Mouse (Mus musculus) lung, postnatal 0 days (tissue): ENCODE measurements around the gene Anpep. TPM values are rescaled to one million over a fixed set of nuclear protein-coding genes. Genes with fewer than 3 reads are reported as not detected.
A peak's percentile ranks its signal among the peaks of the same experiment; 100 is the strongest.

ENCODE experiments used
- ATAC-seq: fragments of 200-750 bp; cut with Nextera tagmentation; 2 replicates; pipeline ENCODE4 v1.8.0; 2017; ENCODE audit warnings: moderate library complexity
- DNase-seq: peaks from one replicate; pipeline ENCODE4 v3.0.0-alpha.2; 2016; ENCODE audit warnings: low spot score
- H3K27ac ChIP-seq: fragments of 300-500 bp; sonication (generic); 2 replicates; pipeline ENCODE4 v1.5.1; 2014; ENCODE audit warnings: antibody characterized with exemption, mild to moderate bottlenecking, low read length, mixed read lengths
- H3K27me3 ChIP-seq: fragments of 300-500 bp; sonication (generic); replicated peaks from 2 replicates; pipeline ENCODE4 v1.6.1; 2014; ENCODE audit warnings: low read length, mixed read lengths; ENCODE audit not compliant: insufficient read depth
- H3K36me3 ChIP-seq: fragments of 300-500 bp; sonication (generic); 2 replicates; pipeline ENCODE4 v1.6.1; 2014; ENCODE audit warnings: low read length, mixed read lengths; ENCODE audit not compliant: insufficient read depth
- H3K4me1 ChIP-seq: fragments of 300-500 bp; sonication (generic); 2 replicates; pipeline ENCODE4 v1.6.1; 2014; ENCODE audit warnings: antibody characterized with exemption, low read depth, low read length, mixed read lengths; ENCODE audit not compliant: insufficient read depth
- H3K4me2 ChIP-seq: fragments of 300-500 bp; sonication (generic); replicated peaks from 2 replicates; pipeline ENCODE4 v1.6.1; 2014; ENCODE audit warnings: low read depth, mild to moderate bottlenecking, low read length, moderate library complexity, mixed read lengths
- H3K4me3 ChIP-seq: fragments of 300-500 bp; sonication (generic); 2 replicates; pipeline ENCODE4 v1.5.1; 2014; ENCODE audit warnings: low read depth, low read length
- H3K9ac ChIP-seq: fragments of 300-500 bp; sonication (generic); replicated peaks from 2 replicates; pipeline ENCODE4 v1.6.1; 2014; ENCODE audit warnings: low read depth, mild to moderate bottlenecking
- H3K9me3 ChIP-seq: fragments of 300-500 bp; sonication (generic); 2 replicates; pipeline ENCODE4 v1.6.1; 2016; ENCODE audit warnings: low read length, mixed read lengths
- CTCF ChIP-seq: IDR thresholded peaks from 2 replicates; pipeline ENCODE4 v1.5.1; 2016; ENCODE audit warnings: antibody characterized with exemption, mild to moderate bottlenecking
- EP300 ChIP-seq: IDR thresholded peaks from 2 replicates; pipeline ENCODE4 v1.6.1; 2016; ENCODE audit warnings: antibody characterized with exemption, mild to moderate bottlenecking, control low read depth
- WGBS: fragments of 180-500 bp; shearing (Covaris S2); extraction: QIAGEN DNeasy Blood & Tissue Kit; methylation state at CpG from one replicate; pipeline ENCODE4 v1.1.7; 2014; 5-methylcytosine and 5-hydroxymethylcytosine counted together
- polyA plus RNA-seq: library from polyadenylated mRNA; unstranded; fragments of >200 nt; fragmentation: Nextera tagmentation; extraction: Ambion mirVana; gene quantifications from 2 replicates; pipeline ENCODE4 v1.2.1, GENCODE M21; 2015

Gene Anpep
- polyA plus RNA-seq, 1 experiment from 2014 or later, result 11.6 TPM

DNA sequence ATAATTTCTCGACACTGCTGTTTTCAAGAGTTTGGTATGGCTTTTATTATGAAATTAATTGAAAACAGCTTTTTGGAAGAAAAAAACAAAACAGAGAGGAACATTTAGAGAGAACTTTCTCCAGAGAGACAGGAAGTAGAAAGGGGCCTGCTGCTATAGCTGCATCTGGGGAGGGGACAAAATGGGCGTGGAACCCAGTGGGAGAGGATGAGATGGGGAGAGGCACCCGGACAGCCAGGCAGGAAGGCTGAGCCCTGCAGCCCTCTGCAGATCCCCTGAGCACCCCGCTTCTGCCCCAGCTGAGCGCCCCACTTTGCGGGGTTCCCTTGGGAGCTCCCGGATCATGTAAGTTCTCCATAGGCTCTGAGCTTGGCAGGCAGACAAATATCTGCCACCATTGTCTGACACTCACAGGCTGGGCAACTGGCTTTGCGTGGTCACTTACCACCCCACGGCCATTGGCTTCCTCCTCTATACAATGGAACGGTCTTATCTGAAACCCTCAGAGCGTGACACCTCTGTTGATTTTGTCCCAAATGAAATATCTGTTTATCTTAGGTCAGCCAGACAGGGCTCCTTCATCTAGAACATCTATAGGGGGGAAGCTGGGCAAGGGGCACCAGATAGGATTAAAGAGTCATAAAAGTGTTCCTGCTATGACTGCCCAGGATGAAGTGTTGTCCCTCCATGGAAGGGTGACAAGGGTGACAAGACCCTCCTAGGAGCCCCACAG is 2.5 kb downstream of the Anpep start:
- no peak overlapping the region for H3K9ac ChIP-seq
- H3K9me3 ChIP-seq, result no peaks in the 10 kb centered on the region
- no peaks in the 10 kb centered on the region for H3K36me3 ChIP-seq
- ATAC-seq, result 0 out of 2 replicates have a peak, but pooled peaks have one; percentile 19
- H3K4me1 ChIP-seq, result no peaks in the 10 kb centered on the region
- no peak overlapping the region for H3K4me2 ChIP-seq
- H3K27ac ChIP-seq, result no peak overlapping the region
- DNase-seq, result peak; percentile 23
- no peaks in the 10 kb centered on the region for H3K27me3 ChIP-seq
- 37% methylated on average over 11 of the region's 11 CpGs for WGBS
- no peak overlapping the region for H3K4me3 ChIP-seq
- no peak for TF ChIP-seq EP300
- no peak for TF ChIP-seq CTCF

DNA sequence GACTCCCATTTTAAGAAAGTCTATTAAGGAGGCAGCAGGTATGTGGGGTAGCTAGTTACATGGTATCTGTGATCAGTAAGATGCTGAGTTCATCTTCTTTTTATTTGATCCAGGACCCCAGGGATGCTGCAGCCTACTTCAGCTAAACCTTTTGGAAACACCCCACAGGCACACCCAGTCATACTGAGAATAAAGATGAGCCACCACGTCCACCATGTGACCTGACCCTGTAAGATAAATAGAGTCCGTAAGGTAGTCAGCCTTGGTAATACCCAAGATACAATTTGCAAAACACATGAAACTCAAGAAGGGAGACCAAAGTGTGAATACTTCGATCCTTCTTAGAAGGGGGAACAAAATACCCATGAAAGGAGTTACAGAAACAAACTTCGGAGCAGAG is 4.6 kb downstream of the Anpep start:
- 79% methylated on average over 4 of the region's 4 CpGs for WGBS
- no peaks in the 10 kb centered on the region for H3K4me1 ChIP-seq
- no peak overlapping the region for H3K4me2 ChIP-seq
- no peaks in the 10 kb centered on the region for H3K9me3 ChIP-seq
- DNase-seq, result no peak
- H3K27me3 ChIP-seq, result no peaks in the 10 kb centered on the region
- H3K27ac ChIP-seq, result no peak overlapping the region
- H3K9ac ChIP-seq, result no peak overlapping the region
- no peaks in the 10 kb centered on the region for H3K36me3 ChIP-seq
- no peak for ATAC-seq
- TF ChIP-seq CTCF (no peak), EP300 (no peak)
- H3K4me3 ChIP-seq, result no peak overlapping the region

DNA sequence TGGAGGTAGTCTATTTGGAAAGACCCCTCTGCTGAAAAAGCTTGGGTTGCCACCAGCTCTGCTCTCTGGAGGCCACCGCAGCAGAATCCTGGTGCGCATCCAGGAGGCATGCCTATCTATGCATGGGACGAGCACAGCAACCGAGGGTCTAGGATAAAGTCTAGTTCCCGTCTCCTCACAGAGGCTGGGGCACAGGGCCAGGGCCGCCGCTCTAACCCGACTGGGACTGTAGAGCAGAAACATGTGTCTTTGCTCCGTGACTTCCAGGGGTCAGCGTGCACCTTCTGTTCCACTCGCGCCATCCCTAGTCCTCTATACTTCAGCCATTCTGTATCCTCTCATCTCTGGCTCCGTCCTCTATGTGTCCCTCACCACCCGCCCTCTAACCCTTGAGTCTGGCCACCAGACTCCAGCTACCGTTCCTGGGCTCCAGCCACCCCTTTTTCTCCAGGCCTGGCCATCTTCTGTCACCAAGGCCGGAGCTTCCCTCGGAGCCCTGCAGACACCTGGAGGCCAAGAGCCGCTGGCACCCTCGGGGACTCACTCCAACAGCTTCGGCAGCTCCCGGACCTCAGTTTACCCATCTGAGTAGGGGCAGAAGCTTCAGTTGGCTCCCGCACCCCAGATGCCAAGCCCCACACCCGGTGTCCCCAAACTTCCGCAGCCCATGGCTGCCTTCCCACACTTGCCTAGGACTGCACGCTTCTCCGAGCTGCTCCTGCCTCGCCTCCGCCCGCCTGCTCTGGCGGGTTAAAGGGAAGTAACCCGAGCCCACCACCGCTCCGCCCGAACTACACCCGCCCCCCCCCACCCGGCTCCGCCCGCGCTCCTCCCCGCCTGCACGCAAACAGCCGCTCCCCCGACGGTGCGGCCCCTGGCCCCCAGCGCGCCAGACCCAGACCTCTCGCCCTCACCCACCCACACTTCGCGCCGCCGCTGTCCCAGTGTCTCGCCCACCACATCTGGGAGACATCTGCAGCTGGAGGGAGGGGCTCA is 13.1 kb downstream of the Anpep start:
- peak overlapping the region; percentile 19; the same call in 1 of the 2 replicates for H3K9ac ChIP-seq
- peak overlapping the region; percentile 64 for H3K4me2 ChIP-seq
- H3K36me3 ChIP-seq, result no peaks in the 10 kb centered on the region
- TF ChIP-seq CTCF (no peak), EP300 (no peak)
- WGBS, result 11% methylated on average over 50 of the region's 53 CpGs
- peak; percentile 60 for DNase-seq
- 0 out of 2 replicates have a peak, but pooled peaks cover 4% of the 10 kb centered on the region for H3K27me3 ChIP-seq
- ATAC-seq, result peak; percentile 70
- peak overlapping the region; percentile 39 for H3K4me3 ChIP-seq
- no peak overlapping the region for H3K27ac ChIP-seq
- H3K4me1 ChIP-seq, result no peaks in the 10 kb centered on the region; the same call in 1 of the 2 replicates
- no peaks in the 10 kb centered on the region for H3K9me3 ChIP-seq

DNA sequence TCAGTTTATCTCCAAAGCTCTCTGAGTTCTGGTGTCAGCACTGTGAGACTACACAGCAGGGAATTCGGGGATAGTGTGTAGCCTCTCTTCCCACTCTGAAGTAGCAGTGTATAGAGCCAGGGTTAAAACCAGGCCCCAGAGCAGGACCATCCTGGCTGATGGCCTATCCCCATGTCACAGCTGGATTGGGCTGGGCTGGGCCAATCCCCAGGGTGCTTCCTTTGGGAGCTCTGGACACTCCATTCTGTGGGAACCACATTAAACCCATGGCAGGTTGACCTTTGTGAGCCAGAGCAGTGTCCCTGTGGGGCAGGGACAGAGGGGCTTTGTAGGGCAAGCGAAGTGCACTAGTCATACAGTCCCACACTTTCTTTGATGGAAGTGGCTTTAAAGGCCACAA is 14.5 kb downstream of the Anpep start:
- H3K27me3 ChIP-seq, result 0 out of 2 replicates have a peak, but pooled peaks cover 4% of the 10 kb centered on the region
- 78% methylated on average over 2 of the region's 2 CpGs for WGBS
- DNase-seq (no peak), ATAC-seq (no peak)
- no peak overlapping the region for H3K4me3 ChIP-seq
- no peaks in the 10 kb centered on the region for H3K9me3 ChIP-seq
- no peak for TF ChIP-seq CTCF
- TF ChIP-seq EP300, result no peak
- H3K36me3 ChIP-seq, result no peaks in the 10 kb centered on the region
- no peaks in the 10 kb centered on the region; the same call in 1 of the 2 replicates for H3K4me1 ChIP-seq
- H3K4me2 ChIP-seq, result no peak overlapping the region
- no peak overlapping the region for H3K9ac ChIP-seq
- no peak overlapping the region for H3K27ac ChIP-seq

DNA sequence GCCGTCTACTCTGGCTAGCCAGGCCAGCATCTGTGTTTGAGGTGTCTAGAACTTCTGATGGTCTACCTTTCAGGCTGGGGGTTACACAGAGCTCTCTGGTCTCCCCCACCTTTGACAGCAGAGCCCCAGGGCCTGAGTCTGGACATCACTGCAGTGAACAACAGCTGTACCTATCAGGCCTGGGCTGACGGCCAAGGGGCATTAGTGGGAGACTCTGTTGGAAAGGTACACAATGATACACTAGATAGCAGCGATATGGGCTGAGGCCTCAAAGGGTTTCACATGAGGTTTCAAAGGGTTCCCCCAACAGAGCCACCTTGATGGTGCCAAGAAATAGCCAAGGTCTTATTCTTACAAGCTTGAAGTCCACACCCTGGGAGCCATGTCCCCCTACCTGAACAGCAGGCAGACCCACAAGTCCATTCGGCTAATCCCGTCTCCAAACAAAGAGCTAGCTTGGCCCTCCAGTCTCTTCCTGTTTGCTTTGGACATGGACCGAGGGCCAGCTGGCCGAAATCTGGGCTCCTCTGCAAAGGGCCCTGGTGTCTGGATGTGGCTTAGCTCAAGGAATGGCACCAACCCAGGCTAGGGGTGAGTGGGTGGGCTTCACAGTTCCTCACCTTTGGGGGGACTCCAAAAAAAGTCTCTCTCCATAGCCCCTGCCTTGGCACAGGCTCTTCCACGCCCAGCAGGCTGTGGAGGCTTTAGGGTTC is 16.6 kb downstream of the Anpep start:
- Histone ChIP-seq H3K36me3 (no peaks in the 10 kb centered on the region), H3K27me3 (0 out of 2 replicates have a peak, but pooled peaks cover 4% of the 10 kb centered on the region), H3K4me2 (no peak overlapping the region), H3K27ac (no peak overlapping the region), H3K9me3 (no peaks in the 10 kb centered on the region), H3K9ac (no peak overlapping the region), H3K4me1 (no peaks in the 10 kb centered on the region; the same call in 1 of the 2 replicates), H3K4me3 (no peak overlapping the region)
- DNase-seq (no peak), ATAC-seq (no peak)
- TF ChIP-seq EP300 (no peak), CTCF (no peak)
- 67% methylated on average over 8 of the region's 8 CpGs for WGBS
